Mouse (Mus musculus): ENCODE data around the gene Bach2. TPM values are rescaled to one million over a fixed set of nuclear protein-coding genes. Genes with fewer than 3 reads are reported as not detected.

The Bach2 gene
- polyA plus RNA-seq, 1 experiment from 2014 or later = 12.2 TPM

DNA sequence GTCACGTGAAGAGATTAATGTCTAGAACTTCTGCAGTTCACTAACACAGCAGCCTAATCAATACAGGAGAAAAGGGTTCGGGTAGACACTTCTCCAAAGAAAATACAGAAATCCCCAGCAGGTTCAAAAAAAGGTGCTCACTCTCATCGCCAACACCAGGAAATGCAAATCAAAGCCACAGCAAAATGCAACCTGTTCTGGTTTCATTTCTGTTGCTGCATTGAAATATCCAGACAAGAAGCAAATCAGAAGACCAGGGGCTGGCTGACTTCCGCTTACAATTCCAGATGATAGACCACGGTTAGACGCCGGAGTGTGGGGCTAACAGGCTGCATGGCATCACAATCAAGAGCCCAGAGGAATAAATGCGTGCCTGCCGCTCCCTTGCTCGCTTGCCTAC, 9.3 kb upstream of the Bach2 start:
- H3K9me3 ChIP-seq = no peaks in the 10 kb centered on the region
- no peak overlapping the region for H3K4me3 ChIP-seq
- no peak overlapping the region for H3K27ac ChIP-seq
- H3K36me3 ChIP-seq = no peaks in the 10 kb centered on the region
- H3K4me1 ChIP-seq = peaks cover 18% of the 10 kb centered on the region; the same call in 1 of the 2 replicates
- no peaks in the 10 kb centered on the region for H3K27me3 ChIP-seq
- H3K4me2 ChIP-seq (replicated peaks) = no peak overlapping the region
- 86% methylated on average over 10 of the region's 10 CpGs for WGBS
- no peak overlapping the region for H3K9ac ChIP-seq
- no peak for ATAC-seq (ENCODE audit: low FRiP score, low read depth)

DNA sequence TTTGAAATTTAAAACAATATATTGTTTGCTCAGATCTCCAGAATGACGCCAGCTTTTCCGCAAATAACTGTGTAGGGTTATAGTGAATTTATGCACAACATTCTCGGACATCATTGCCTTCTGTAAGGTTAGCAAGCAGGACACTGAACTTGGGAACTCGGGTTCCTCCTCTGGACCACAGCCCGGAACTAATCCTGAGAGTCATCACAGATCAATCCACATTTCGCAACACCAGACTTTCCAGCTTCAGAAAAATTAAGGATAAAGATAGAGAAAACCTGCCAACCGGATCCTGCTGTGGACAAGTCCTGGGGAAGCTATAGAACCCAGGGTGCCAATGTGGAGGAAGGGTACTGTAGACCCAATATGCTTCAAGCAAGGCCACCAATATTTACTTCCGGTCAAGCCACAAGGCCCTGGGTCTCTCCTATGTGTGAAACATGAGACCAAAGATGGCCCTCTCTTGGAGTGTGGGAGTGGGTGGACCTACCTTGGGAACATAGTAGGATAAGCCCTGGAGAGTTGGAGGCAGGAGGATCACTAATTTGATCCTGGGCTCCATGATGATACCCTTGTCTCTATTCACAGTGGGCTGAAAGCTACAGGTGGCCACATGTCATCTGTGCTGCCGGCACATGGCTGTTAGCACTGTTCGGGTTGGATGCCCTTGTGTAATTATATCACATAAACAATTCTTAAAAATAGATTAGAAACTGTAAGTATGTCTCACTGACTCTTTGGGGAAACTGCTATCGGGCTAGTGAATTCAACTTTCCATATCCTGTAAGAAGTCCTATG, 7.1 kb upstream of the Bach2 start:
- H3K36me3 ChIP-seq = no peaks in the 10 kb centered on the region
- no peak overlapping the region for H3K27ac ChIP-seq
- peaks cover 31% of the 10 kb centered on the region for H3K4me1 ChIP-seq
- no peak overlapping the region for H3K4me2 ChIP-seq (replicated peaks)
- no peak for ATAC-seq (ENCODE audit: low FRiP score, low read depth)
- H3K4me3 ChIP-seq = no peak overlapping the region
- H3K9ac ChIP-seq = no peak overlapping the region
- no peaks in the 10 kb centered on the region for H3K9me3 ChIP-seq
- no peaks in the 10 kb centered on the region for H3K27me3 ChIP-seq
- 88% methylated on average over 11 of the region's 11 CpGs for WGBS

- H3K27ac ChIP-seq = no peak overlapping the region
- no peak overlapping the region for H3K9ac ChIP-seq
- peaks cover 44% of the 10 kb centered on the region for H3K4me1 ChIP-seq
- no peak for ATAC-seq (ENCODE audit: low FRiP score, low read depth)
- WGBS = 27% methylated on average over 16 of the region's 16 CpGs
- H3K9me3 ChIP-seq = no peaks in the 10 kb centered on the region
- H3K36me3 ChIP-seq = no peaks in the 10 kb centered on the region
- no peak overlapping the region for H3K4me3 ChIP-seq
- H3K4me2 ChIP-seq (replicated peaks) = no peak overlapping the region
- no peaks in the 10 kb centered on the region for H3K27me3 ChIP-seq
These were observed 2.5 kb upstream of the Bach2 start for GRCm38 (mm10) chr4:32235920-32236705.

DNA sequence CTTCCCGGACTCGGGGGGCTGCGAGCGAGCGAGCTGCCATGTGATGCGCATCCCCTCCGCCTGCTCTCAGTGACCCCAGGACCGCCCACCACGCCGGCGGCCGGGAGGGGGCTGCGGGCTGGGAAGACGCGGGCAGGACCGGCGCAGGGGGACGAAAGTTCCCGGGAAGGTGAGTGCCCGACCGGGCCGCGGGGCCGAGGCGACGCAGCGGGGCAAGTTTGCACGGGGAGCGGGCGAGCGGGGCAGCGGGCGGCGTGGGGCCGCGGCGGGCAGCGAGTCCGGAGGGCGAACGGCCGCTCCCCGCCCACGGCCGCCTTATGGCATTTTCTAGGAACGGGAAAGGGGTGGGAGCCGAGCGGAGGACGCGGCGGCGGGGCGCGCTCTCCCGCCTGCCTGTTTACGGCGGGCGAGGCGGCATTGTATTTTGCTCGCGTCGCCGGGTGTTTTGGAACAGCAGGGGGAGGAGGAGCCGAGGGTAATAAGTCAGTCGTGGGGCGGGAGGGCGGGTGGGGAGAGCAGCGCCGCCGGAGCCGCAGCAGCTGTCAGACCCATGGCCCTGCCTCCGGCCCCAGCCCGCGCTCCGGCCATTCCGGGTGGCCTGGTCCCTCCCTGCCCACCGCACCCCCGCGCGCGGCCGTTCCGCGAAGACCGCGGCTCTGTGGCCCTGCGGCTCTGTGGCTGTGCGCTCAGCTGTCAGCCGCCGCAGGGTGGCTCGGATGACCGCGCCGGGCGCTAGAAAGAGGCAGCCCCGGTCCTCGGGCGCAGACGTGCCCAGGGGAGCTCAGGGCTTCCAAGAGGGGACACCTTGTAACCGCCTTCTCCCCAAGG, 531 bp downstream of the Bach2 start:
- Histone ChIP-seq H3K4me2 (replicated peaks) (peak overlapping the region; percentile 82), H3K9me3 (no peaks in the 10 kb centered on the region), H3K27ac (peak overlapping the region; percentile 97), H3K4me3 (peak overlapping the region; percentile 90), H3K36me3 (no peaks in the 10 kb centered on the region; the same call in 1 of the 2 replicates), H3K9ac (peak overlapping the region; percentile 89), H3K27me3 (no peaks in the 10 kb centered on the region), H3K4me1 (peaks cover 69% of the 10 kb centered on the region)
- ATAC-seq (ENCODE audit: low FRiP score, low read depth) = peak; percentile 49
- 1% methylated on average over 63 of the region's 100 CpGs for WGBS

GRCm38 (mm10) chr4:32239749-32240131, 1.1 kb downstream of the Bach2 start:
- Histone ChIP-seq H3K36me3 (no peaks in the 10 kb centered on the region; the same call in 1 of the 2 replicates), H3K4me1 (peaks cover 74% of the 10 kb centered on the region), H3K4me2 (replicated peaks) (peak overlapping the region; percentile 82), H3K27ac (peak overlapping the region; percentile 97), H3K9me3 (no peaks in the 10 kb centered on the region), H3K27me3 (no peaks in the 10 kb centered on the region), H3K9ac (peak overlapping the region; percentile 89), H3K4me3 (peak overlapping the region; percentile 90)
- 0% methylated on average over 26 of the region's 26 CpGs for WGBS
- peak; percentile 54 for ATAC-seq (ENCODE audit: low FRiP score, low read depth)

DNA sequence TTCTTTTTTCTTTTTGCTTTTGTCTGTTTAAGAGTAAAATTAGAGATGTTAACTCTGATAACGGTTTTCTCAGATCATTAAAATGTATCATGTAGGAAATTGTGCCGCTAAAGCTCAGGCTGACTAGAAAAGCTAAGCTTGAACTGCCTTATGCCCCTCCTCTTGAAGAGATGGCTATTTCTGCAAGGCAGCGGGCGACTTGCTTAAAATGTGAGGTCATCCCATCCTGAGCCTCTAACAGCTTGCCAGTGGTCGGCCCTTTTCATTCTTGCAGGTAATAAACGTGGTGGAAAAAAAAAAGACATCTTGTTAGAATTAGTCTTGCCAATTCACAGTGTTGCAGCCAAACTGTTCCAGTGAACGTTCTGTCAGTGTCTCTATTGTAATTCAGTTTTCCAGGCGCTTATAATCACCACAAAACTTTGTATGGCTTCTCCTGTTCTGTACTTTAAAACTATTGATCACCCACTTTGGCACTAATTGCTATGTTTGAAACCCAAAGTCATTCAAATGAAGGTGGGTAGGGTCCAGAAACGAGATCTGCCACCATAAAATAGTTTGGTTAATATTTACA, 1.9 kb downstream of the Bach2 start:
- peak overlapping the region; percentile 82 for H3K4me2 ChIP-seq (replicated peaks)
- no peaks in the 10 kb centered on the region for H3K9me3 ChIP-seq
- peak overlapping the region; percentile 90 for H3K4me3 ChIP-seq
- H3K27ac ChIP-seq = no peak overlapping the region
- H3K9ac ChIP-seq = peak overlapping the region; percentile 89; the same call in 1 of the 2 replicates
- H3K4me1 ChIP-seq = peaks cover 70% of the 10 kb centered on the region
- ATAC-seq (ENCODE audit: low FRiP score, low read depth) = no peak
- H3K27me3 ChIP-seq = no peaks in the 10 kb centered on the region
- H3K36me3 ChIP-seq = no peaks in the 10 kb centered on the region; the same call in 1 of the 2 replicates
- 7% methylated on average over 9 of the region's 9 CpGs for WGBS

- no peaks in the 10 kb centered on the region for H3K9me3 ChIP-seq
- peaks cover 62% of the 10 kb centered on the region for H3K4me1 ChIP-seq
- 14% methylated on average over 6 of the region's 6 CpGs for WGBS
- H3K27me3 ChIP-seq = no peaks in the 10 kb centered on the region
- peak overlapping the region; percentile 82 for H3K4me2 ChIP-seq (replicated peaks)
- no peak for ATAC-seq (ENCODE audit: low FRiP score, low read depth)
- no peak overlapping the region for H3K27ac ChIP-seq
- peak overlapping the region; percentile 90; the same call in 1 of the 2 replicates for H3K4me3 ChIP-seq
- no peaks in the 10 kb centered on the region; the same call in 1 of the 2 replicates for H3K36me3 ChIP-seq
- 0 out of 2 replicates have a peak overlapping the region, but pooled peaks have one; percentile 2 for H3K9ac ChIP-seq
These were observed 2.9 kb downstream of the Bach2 start for GRCm38 (mm10) chr4:32241351-32241980.

DNA sequence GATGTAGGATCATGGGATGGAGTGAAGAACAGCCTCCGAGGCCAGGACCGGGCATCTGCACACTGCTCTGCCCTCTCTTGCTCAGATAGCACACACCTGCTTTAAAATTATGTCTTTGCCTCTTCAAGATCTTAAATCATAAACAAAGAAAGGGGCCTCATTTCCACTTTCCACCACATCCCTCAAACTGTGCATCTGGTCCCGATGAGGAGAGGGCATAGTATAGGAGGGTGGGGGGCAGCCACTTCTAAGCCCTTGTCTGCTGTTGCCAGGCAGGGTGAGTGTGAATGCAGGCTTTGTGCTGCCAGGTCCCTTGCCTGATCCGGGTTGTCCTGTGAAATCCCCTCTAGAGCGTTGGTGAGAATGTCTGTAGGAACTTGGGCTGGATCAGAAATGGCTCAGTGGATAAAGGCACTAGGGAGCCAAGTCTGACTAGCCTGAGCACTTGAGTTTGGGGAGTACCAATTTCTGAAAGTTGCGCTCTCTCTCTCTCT, 3.6 kb downstream of the Bach2 start:
- H3K27ac ChIP-seq = no peak overlapping the region
- H3K36me3 ChIP-seq = no peaks in the 10 kb centered on the region; the same call in 1 of the 2 replicates
- peak overlapping the region; percentile 82; the same call in 1 of the 2 replicates for H3K4me2 ChIP-seq (replicated peaks)
- H3K4me1 ChIP-seq = peaks cover 62% of the 10 kb centered on the region
- H3K27me3 ChIP-seq = no peaks in the 10 kb centered on the region
- no peaks in the 10 kb centered on the region for H3K9me3 ChIP-seq
- H3K4me3 ChIP-seq = no peak overlapping the region
- H3K9ac ChIP-seq = no peak overlapping the region; the same call in 1 of the 2 replicates
- 36% methylated on average over 6 of the region's 6 CpGs for WGBS
- no peak for ATAC-seq (ENCODE audit: low FRiP score, low read depth)

DNA sequence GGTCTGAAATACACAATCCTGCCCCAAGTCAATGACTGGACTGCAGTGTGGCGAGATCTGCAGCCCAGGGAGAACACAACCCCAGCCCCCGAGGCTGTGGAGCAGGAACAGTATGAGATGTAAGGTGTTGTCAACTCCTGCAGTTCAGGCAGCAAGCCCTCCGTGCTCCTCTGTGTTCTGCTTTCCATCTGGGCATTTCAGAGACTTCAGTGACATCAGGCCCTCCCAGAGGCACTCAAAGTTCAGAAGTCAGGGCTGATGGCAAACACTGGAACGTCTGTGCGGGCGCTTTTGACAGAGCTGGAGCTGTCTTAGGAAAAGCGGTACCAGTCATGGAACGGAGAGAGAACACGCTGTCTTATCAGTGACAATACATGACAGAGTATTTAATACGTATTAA, 4.9 kb downstream of the Bach2 start:
- Histone ChIP-seq H3K27ac (no peak overlapping the region), H3K4me3 (no peak overlapping the region), H3K27me3 (no peaks in the 10 kb centered on the region), H3K36me3 (no peaks in the 10 kb centered on the region; the same call in 1 of the 2 replicates), H3K4me1 (peaks cover 55% of the 10 kb centered on the region), H3K9ac (no peak overlapping the region), H3K4me2 (replicated peaks) (no peak overlapping the region), H3K9me3 (no peaks in the 10 kb centered on the region)
- 51% methylated on average over 10 of the region's 10 CpGs for WGBS
- ATAC-seq (ENCODE audit: low FRiP score, low read depth) = no peak

- Histone ChIP-seq H3K36me3 (no peaks in the 10 kb centered on the region; the same call in 1 of the 2 replicates), H3K4me3 (no peak overlapping the region), H3K9me3 (no peaks in the 10 kb centered on the region), H3K9ac (no peak overlapping the region), H3K27ac (no peak overlapping the region), H3K27me3 (no peaks in the 10 kb centered on the region), H3K4me2 (replicated peaks) (no peak overlapping the region), H3K4me1 (peaks cover 62% of the 10 kb centered on the region)
- 66% methylated on average over 18 of the region's 18 CpGs for WGBS
- ATAC-seq (ENCODE audit: low FRiP score, low read depth) = no peak
These were observed 5.6 kb downstream of the Bach2 start for GRCm38 (mm10) chr4:32244092-32244745.

All from limb, embryonic 13.5 days (tissue).